Mouse (Mus musculus): ENCODE measurements around the gene Rbm48.

DNA sequence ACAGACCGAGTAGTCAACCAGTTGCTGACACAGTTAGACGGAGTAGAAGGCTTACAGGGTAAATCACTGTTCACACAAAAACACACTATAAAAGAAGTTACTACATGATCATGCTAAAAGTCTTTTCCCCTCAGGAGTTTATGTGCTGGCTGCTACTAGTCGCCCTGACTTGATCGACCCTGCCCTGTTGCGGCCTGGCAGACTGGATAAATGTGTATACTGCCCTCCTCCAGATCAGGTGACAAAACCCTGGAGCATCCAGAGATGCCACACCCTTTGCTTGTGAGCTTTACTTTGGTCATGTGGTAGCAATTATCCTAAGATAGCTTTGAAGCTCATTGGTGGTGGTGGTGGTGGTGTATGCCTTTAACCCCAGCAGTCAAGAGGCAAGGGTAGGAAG, 33.7 kb upstream of the Rbm48 start:
- no peak for TF ChIP-seq CTCF (IDR thresholded peaks at IDR 0.05; ENCODE audit: borderline replicate concordance, extremely low read depth, insufficient read depth, insufficient read length)
- TF ChIP-seq POLR2A (IDR thresholded peaks at IDR 0.05; ENCODE audit: borderline replicate concordance, extremely low read depth, insufficient read depth, insufficient read length, poor library complexity, severe bottlenecking), result no peak

All from brain, embryonic 14.5 days (tissue).